Mouse (Mus musculus) liver, embryonic 14.5 days (tissue): ENCODE results near the gene Sdccag8. TPM values are rescaled to one million over a fixed set of nuclear protein-coding genes. Genes with fewer than 3 reads are reported as not detected.

Experiments used
- ATAC-seq: fragments of 200-750 bp; cut with Nextera tagmentation; 2 replicates; pipeline ENCODE4 v1.8.0; 2017; ENCODE audit warnings: moderate number of reproducible peaks, mild to moderate bottlenecking, moderate library complexity; ENCODE audit not compliant: insufficient read depth
- DNase-seq, 3 experiments: peaks; one replicate each; pipeline ENCODE4 v3.0.0-alpha.2; 2012 to 2013; ENCODE audit warnings: low read depth in 3 of 3, low spot score in 3 of 3
- H3K27ac ChIP-seq: fragments of 300-500 bp; sonication (generic); 2 replicates; pipeline ENCODE4 v1.5.1; 2014; ENCODE audit warnings: moderate library complexity, mild to moderate bottlenecking, control low read depth, inconsistent platforms
- H3K27me3 ChIP-seq: fragments of 300-500 bp; sonication (generic); 2 replicates; pipeline ENCODE4 v1.6.1; 2014; ENCODE audit warnings: mild to moderate bottlenecking, low read length, moderate library complexity; ENCODE audit not compliant: control insufficient read depth, insufficient read depth
- H3K36me3 ChIP-seq: fragments of 300-500 bp; sonication (generic); replicated peaks from 2 replicates; pipeline ENCODE4 v1.6.1; 2014; ENCODE audit warnings: low read depth; ENCODE audit not compliant: control insufficient read depth, insufficient read depth
- H3K4me1 ChIP-seq, 2 experiments: fragments of 200-500 bp in 1 of 2; fragments of 300-500 bp in 1 of 2; sonication (generic) in 1 of 2; replicated peaks; 2 replicates each; pipeline ENCODE4 v1.6.1; 2012 to 2014; ENCODE audit warnings: antibody characterized with exemption in 1 of 2, inconsistent platforms in 1 of 2, low read length in 1 of 2; ENCODE audit not compliant: control insufficient read depth in 2 of 2, insufficient read depth in 2 of 2
- H3K4me2 ChIP-seq: fragments of 300-500 bp; sonication (generic); 2 replicates; pipeline ENCODE4 v1.6.1; 2014; ENCODE audit warnings: low read depth, mild to moderate bottlenecking, control low read depth, moderate library complexity
- H3K4me3 ChIP-seq, 2 experiments: fragments of 200-500 bp in 1 of 2; fragments of 300-500 bp in 1 of 2; sonication (generic) in 1 of 2; 2 replicates each; pipeline ENCODE4 v1.5.1; 2012 to 2014; ENCODE audit warnings: low read depth in 2 of 2, low read length in 2 of 2, mild to moderate bottlenecking in 2 of 2, control low read depth in 1 of 2, inconsistent platforms in 1 of 2, moderate library complexity in 1 of 2; ENCODE audit not compliant: insufficient read depth in 1 of 2
- H3K9ac ChIP-seq: fragments of 300-500 bp; sonication (generic); replicated peaks from 2 replicates; pipeline ENCODE4 v1.6.1; 2014; ENCODE audit warnings: mild to moderate bottlenecking, control low read depth, moderate library complexity
- H3K9me3 ChIP-seq: fragments of 300-500 bp; sonication (generic); 2 replicates; pipeline ENCODE4 v1.6.1; 2016; ENCODE audit warnings: low read length, mixed read lengths; ENCODE audit not compliant: control insufficient read depth
- CTCF ChIP-seq: IDR thresholded peaks from 2 replicates; pipeline ENCODE4 v1.5.1; 2016; ENCODE audit warnings: antibody characterized with exemption, low read depth, control low read depth
- EP300 ChIP-seq: IDR thresholded peaks from 2 replicates; pipeline ENCODE4 v1.6.1; 2016; ENCODE audit warnings: antibody characterized with exemption, low read depth
- WGBS: fragments of 180-500 bp; shearing (Covaris S2); extraction: QIAGEN DNeasy Blood & Tissue Kit; methylation state at CpG from one replicate; pipeline ENCODE4 v1.1.7; 2014; ENCODE audit not compliant: insufficient replicate concordance; 5-methylcytosine and 5-hydroxymethylcytosine counted together
- polyA plus RNA-seq, 2 experiments: library from polyadenylated mRNA; depleted of rRNA in 1 of 2; stranded (reverse) in 1 of 2; unstranded in 1 of 2; fragments of >200 nt; fragmentation: Nextera tagmentation in 1 of 2; extraction: Ambion mirVana in 1 of 2; gene quantifications; 2 replicates each; pipeline versions ENCODE4 v1.2.1 to v1.2.3; 2012 to 2014

Gene Sdccag8
- polyA plus RNA-seq, 2 experiments: 2.7 to 5.1 TPM

GRCm38 (mm10) chr1:177004041-177004741 lies 189.7 kb downstream of the Sdccag8 start:
- H3K4me3 ChIP-seq: no peak overlapping the region
- no peaks in the 10 kb centered on the region for H3K36me3 ChIP-seq
- H3K4me1 ChIP-seq: no peaks in the 10 kb centered on the region; a peak in 1 of 4 replicates
- TF ChIP-seq EP300 (no peak), CTCF (no peak)
- H3K4me2 ChIP-seq: no peak overlapping the region
- H3K27me3 ChIP-seq: no peaks in the 10 kb centered on the region
- H3K9me3 ChIP-seq: no peaks in the 10 kb centered on the region
- 54% methylated on average over 4 of the region's 4 CpGs for WGBS
- no peak for ATAC-seq
- H3K9ac ChIP-seq: no peak overlapping the region
- H3K27ac ChIP-seq: no peak overlapping the region
- DNase-seq: no peak

GRCm38 (mm10) chr1:177007405-177007804 lies 192.9 kb downstream of the Sdccag8 start:
- Histone ChIP-seq H3K27ac (no peak overlapping the region), H3K9ac (no peak overlapping the region), H3K4me1 (no peaks in the 10 kb centered on the region; a peak in 1 of 4 replicates), H3K4me3 (no peak overlapping the region), H3K36me3 (no peaks in the 10 kb centered on the region), H3K27me3 (no peaks in the 10 kb centered on the region), H3K9me3 (no peaks in the 10 kb centered on the region), H3K4me2 (no peak overlapping the region)
- DNase-seq (no peak), ATAC-seq (no peak)
- 64% methylated on average over 3 of the region's 3 CpGs for WGBS
- no peak for TF ChIP-seq EP300
- no peak for TF ChIP-seq CTCF

GRCm38 (mm10) chr1:177008777-177009176 lies 194.3 kb downstream of the Sdccag8 start:
- H3K4me3 ChIP-seq: no peak overlapping the region
- TF ChIP-seq CTCF (no peak), EP300 (no peak)
- H3K36me3 ChIP-seq: no peaks in the 10 kb centered on the region
- no peaks in the 10 kb centered on the region; a peak in 1 of 4 replicates for H3K4me1 ChIP-seq
- no peak overlapping the region for H3K9ac ChIP-seq
- DNase-seq: no peak
- H3K27me3 ChIP-seq: no peaks in the 10 kb centered on the region
- WGBS: 64% methylated on average over 1 of the region's 1 CpGs
- H3K27ac ChIP-seq: no peak overlapping the region
- H3K4me2 ChIP-seq: no peak overlapping the region
- ATAC-seq: no peak
- H3K9me3 ChIP-seq: no peaks in the 10 kb centered on the region

- H3K27ac ChIP-seq: no peak overlapping the region
- no peak for TF ChIP-seq EP300
- no peak for TF ChIP-seq CTCF
- H3K36me3 ChIP-seq: no peaks in the 10 kb centered on the region
- no peaks in the 10 kb centered on the region for H3K9me3 ChIP-seq
- H3K4me1 ChIP-seq: no peaks in the 10 kb centered on the region; a peak in 1 of 4 replicates
- no peak overlapping the region for H3K9ac ChIP-seq
- no peak for DNase-seq
- WGBS: 66% methylated on average over 3 of the region's 3 CpGs
- H3K27me3 ChIP-seq: no peaks in the 10 kb centered on the region
- no peak overlapping the region for H3K4me2 ChIP-seq
- H3K4me3 ChIP-seq: no peak overlapping the region
- no peak for ATAC-seq
Measured at GRCm38 (mm10) chr1:177010041-177010440, 195.6 kb downstream of the Sdccag8 start.

GRCm38 (mm10) chr1:177010607-177011302 lies 196.3 kb downstream of the Sdccag8 start:
- TF ChIP-seq EP300: no peak
- TF ChIP-seq CTCF: no peak
- DNase-seq (no peak), ATAC-seq (no peak)
- no peaks in the 10 kb centered on the region for H3K27me3 ChIP-seq
- no peaks in the 10 kb centered on the region; a peak in 1 of 4 replicates for H3K4me1 ChIP-seq
- no peak overlapping the region for H3K9ac ChIP-seq
- H3K4me3 ChIP-seq: no peak overlapping the region
- WGBS: 60% methylated on average over 6 of the region's 6 CpGs
- no peak overlapping the region for H3K4me2 ChIP-seq
- H3K36me3 ChIP-seq: no peaks in the 10 kb centered on the region
- no peak overlapping the region for H3K27ac ChIP-seq
- H3K9me3 ChIP-seq: no peaks in the 10 kb centered on the region
